Mouse (Mus musculus) frontal cortex, postnatal 25 days (tissue): ENCODE data around the gene C4b.
"Not testable (repeated sequence)": the region's sequence is repeated elsewhere in the genome, so short reads cannot be mapped to it uniquely, and the experiment has no call there.

ENCODE experiments used
- DNase-seq, 2 experiments: peaks; one replicate each; pipeline ENCODE4 v3.0.0; 2022; ENCODE audit warnings: low spot score in 2 of 2

The C4b gene

GRCm38 (mm10) chr17:34706476-34706875 is 37.2 kb downstream of the C4b start:
- not testable (repeated sequence) for DNase-seq

GRCm38 (mm10) chr17:34700671-34701071 is 43.0 kb downstream of the C4b start:
- DNase-seq, result peak in 1 of 2 experiments; percentile 16

- peak; percentile 27 to 36 for DNase-seq
Measured at GRCm38 (mm10) chr17:34699575-34700408, 43.9 kb downstream of the C4b start.

GRCm38 (mm10) chr17:34692906-34693305 is 50.8 kb downstream of the C4b start:
- no peak for DNase-seq

GRCm38 (mm10) chr17:34690458-34690857 is 53.2 kb downstream of the C4b start:
- DNase-seq, result no peak

GRCm38 (mm10) chr17:34688889-34689288 is 54.8 kb downstream of the C4b start:
- DNase-seq, result no peak

GRCm38 (mm10) chr17:34685120-34686110 is 58.3 kb downstream of the C4b start:
- DNase-seq, result no peak

GRCm38 (mm10) chr17:34684253-34684893 is 59.3 kb downstream of the C4b start:
- DNase-seq, result no peak

- DNase-seq, result no peak
Measured at GRCm38 (mm10) chr17:34683686-34684220, 59.9 kb downstream of the C4b start.

- no peak for DNase-seq
Measured at GRCm38 (mm10) chr17:34683179-34683578, 60.5 kb downstream of the C4b start.

- no peak for DNase-seq
Measured at GRCm38 (mm10) chr17:34681881-34682536, 61.7 kb downstream of the C4b start.

GRCm38 (mm10) chr17:34681132-34681571 is 62.5 kb downstream of the C4b start:
- no peak for DNase-seq

GRCm38 (mm10) chr17:34680621-34681020 is 63.1 kb downstream of the C4b start:
- no peak for DNase-seq

- DNase-seq, result no peak
Measured at GRCm38 (mm10) chr17:34680191-34680590, 63.5 kb downstream of the C4b start.
